Mouse (Mus musculus): ENCODE measurements around the gene Tfpi2. TPM values are rescaled to one million over a fixed set of nuclear protein-coding genes. Genes with fewer than 3 reads are reported as not detected.

Gene Tfpi2
- 1.2 and 1.4 TPM in 2 replicates for polyA plus RNA-seq (2014; fragmentation: Nextera tagmentation; extraction: Ambion mirVana)

DNA sequence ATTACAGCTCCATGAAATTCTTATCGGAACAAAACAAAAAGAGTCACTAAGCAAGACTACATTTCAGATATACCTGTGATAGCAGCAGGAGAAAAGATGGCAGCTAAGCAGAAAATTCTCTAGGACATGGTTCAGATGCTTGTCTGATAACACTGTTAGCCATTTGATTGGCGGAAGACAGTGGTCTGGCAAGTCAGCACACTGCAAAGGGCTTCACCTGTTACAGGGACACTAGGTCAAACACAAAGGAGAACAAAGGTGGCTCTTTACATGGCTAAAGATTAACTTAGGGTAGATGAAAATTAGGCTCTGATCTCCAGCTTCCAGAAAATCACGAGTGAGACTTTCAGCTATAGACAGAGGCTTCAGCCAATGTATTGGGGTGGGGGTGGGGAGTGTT, at the start of gene Tfpi2:
Gene Tfpi2 (minus strand): TSS at position 170 of the 400 bp plus-strand sequence.
- Histone ChIP-seq H3K27ac (replicated peaks; ENCODE audit: low read depth, low read length) (no peak within 1 kb of the TSS), H3K36me3 (replicated peaks; ENCODE audit: control insufficient read depth, insufficient read depth, low read depth, low read length) (no peaks in the 10 kb centered on the region), H3K27me3 (ENCODE audit: control insufficient read depth, insufficient read depth, low read length) (no peaks in the 10 kb centered on the region), H3K4me3 (ENCODE audit: low read depth, low read length) (no peak within 1 kb of the TSS), H3K9ac (replicated peaks; ENCODE audit: low read length) (no peak within 1 kb of the TSS), H3K4me1 (ENCODE audit: control insufficient read depth, insufficient read depth, low read length) (no peaks in the 10 kb centered on the region), H3K4me2 (ENCODE audit: low read depth, low read length) (no peak within 1 kb of the TSS), H3K9me3 (replicated peaks; ENCODE audit: control insufficient read depth, low read length) (no peaks in the 10 kb centered on the region)
- DNase-seq (ENCODE audit: low spot score), result no peak
- WGBS, result 79% methylated on average over 3 of the region's 3 CpGs
- no peak for ATAC-seq (replicated peaks; ENCODE audit: insufficient number of reproducible peaks, low FRiP score, low TSS enrichment, low read depth)

GRCm38 (mm10) chr6:4030956-4031355, 42.2 kb upstream of the Tfpi2 start:
- H3K4me1 ChIP-seq (ENCODE audit: control insufficient read depth, insufficient read depth, low read length), result no peaks in the 10 kb centered on the region
- ATAC-seq (replicated peaks; ENCODE audit: insufficient number of reproducible peaks, low FRiP score, low TSS enrichment, low read depth), result no peak
- no peaks in the 10 kb centered on the region for H3K27me3 ChIP-seq (ENCODE audit: control insufficient read depth, insufficient read depth, low read length)
- no peak overlapping the region for H3K4me3 ChIP-seq (ENCODE audit: low read depth, low read length)
- DNase-seq (ENCODE audit: low spot score), result no peak
- no peaks in the 10 kb centered on the region for H3K9me3 ChIP-seq (replicated peaks; ENCODE audit: control insufficient read depth, low read length)
- H3K9ac ChIP-seq (replicated peaks; ENCODE audit: low read length), result no peak overlapping the region
- no peak overlapping the region for H3K4me2 ChIP-seq (ENCODE audit: low read depth, low read length)
- WGBS, result 79% methylated on average over 3 of the region's 3 CpGs
- H3K27ac ChIP-seq (replicated peaks; ENCODE audit: low read depth, low read length), result no peak overlapping the region
- no peaks in the 10 kb centered on the region for H3K36me3 ChIP-seq (replicated peaks; ENCODE audit: control insufficient read depth, insufficient read depth, low read depth, low read length)

- ATAC-seq (replicated peaks; ENCODE audit: insufficient number of reproducible peaks, low FRiP score, low TSS enrichment, low read depth) (no peak), DNase-seq (ENCODE audit: low spot score) (no peak)
- WGBS, result 66% methylated on average over 2 of the region's 2 CpGs
- H3K27me3 ChIP-seq (ENCODE audit: control insufficient read depth, insufficient read depth, low read length), result no peaks in the 10 kb centered on the region
- no peak overlapping the region for H3K4me2 ChIP-seq (ENCODE audit: low read depth, low read length)
- H3K27ac ChIP-seq (replicated peaks; ENCODE audit: low read depth, low read length), result no peak overlapping the region
- H3K4me1 ChIP-seq (ENCODE audit: control insufficient read depth, insufficient read depth, low read length), result no peaks in the 10 kb centered on the region
- H3K9me3 ChIP-seq (replicated peaks; ENCODE audit: control insufficient read depth, low read length), result no peaks in the 10 kb centered on the region
- H3K9ac ChIP-seq (replicated peaks; ENCODE audit: low read length), result no peak overlapping the region
- H3K36me3 ChIP-seq (replicated peaks; ENCODE audit: control insufficient read depth, insufficient read depth, low read depth, low read length), result no peaks in the 10 kb centered on the region
- H3K4me3 ChIP-seq (ENCODE audit: low read depth, low read length), result no peak overlapping the region
These were observed 37.6 kb upstream of the Tfpi2 start for GRCm38 (mm10) chr6:4026367-4026766.

DNA sequence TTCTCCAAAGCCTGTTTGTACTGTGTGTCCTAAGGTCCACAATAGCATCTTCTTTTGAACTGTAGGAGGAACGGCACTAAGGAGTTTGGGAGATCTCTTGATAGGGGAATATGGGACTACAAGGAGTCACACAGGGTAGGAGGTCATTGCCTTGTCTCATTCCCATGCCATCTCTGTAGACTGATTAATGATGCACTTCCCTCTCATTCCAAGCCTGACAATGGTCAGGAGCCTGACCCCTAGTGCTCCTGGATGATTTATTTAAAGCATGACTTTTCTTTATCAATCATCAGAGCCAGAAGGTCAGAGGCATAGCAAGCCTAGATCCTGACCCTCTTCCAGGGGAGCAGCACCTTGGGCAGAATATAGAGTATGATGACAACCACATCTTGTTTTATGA, 33.9 kb upstream of the Tfpi2 start:
- Histone ChIP-seq H3K27me3 (ENCODE audit: control insufficient read depth, insufficient read depth, low read length) (no peaks in the 10 kb centered on the region), H3K9ac (replicated peaks; ENCODE audit: low read length) (no peak overlapping the region), H3K36me3 (replicated peaks; ENCODE audit: control insufficient read depth, insufficient read depth, low read depth, low read length) (no peaks in the 10 kb centered on the region), H3K27ac (replicated peaks; ENCODE audit: low read depth, low read length) (no peak overlapping the region), H3K4me3 (ENCODE audit: low read depth, low read length) (no peak overlapping the region), H3K4me1 (ENCODE audit: control insufficient read depth, insufficient read depth, low read length) (no peaks in the 10 kb centered on the region), H3K4me2 (ENCODE audit: low read depth, low read length) (no peak overlapping the region), H3K9me3 (replicated peaks; ENCODE audit: control insufficient read depth, low read length) (no peaks in the 10 kb centered on the region)
- DNase-seq (ENCODE audit: low spot score), result no peak
- no peak for ATAC-seq (replicated peaks; ENCODE audit: insufficient number of reproducible peaks, low FRiP score, low TSS enrichment, low read depth)
- WGBS, result 81% methylated on average over 1 of the region's 1 CpGs

DNA sequence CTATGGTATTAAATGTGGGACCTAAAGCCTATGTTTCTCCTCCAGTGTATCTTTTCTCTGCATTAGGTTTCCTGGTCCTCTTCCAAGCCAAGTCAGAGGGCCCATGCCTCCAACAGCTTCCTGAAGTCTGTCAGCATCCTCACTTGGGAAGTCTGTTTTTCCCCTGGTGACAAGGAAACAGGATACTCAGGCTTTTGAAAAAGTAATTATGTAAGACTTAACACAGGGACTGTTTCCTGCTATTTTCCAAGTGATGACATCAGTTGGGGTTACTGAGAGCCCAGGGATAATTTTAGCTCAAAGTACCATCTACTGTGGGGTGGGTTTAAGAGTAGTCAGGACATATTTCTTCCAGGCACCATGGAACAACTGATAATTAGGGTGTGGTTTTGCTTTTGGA, 20.8 kb upstream of the Tfpi2 start:
- no peaks in the 10 kb centered on the region for H3K36me3 ChIP-seq (replicated peaks; ENCODE audit: control insufficient read depth, insufficient read depth, low read depth, low read length)
- no peaks in the 10 kb centered on the region for H3K4me1 ChIP-seq (ENCODE audit: control insufficient read depth, insufficient read depth, low read length)
- no peak overlapping the region for H3K4me3 ChIP-seq (ENCODE audit: low read depth, low read length)
- no peaks in the 10 kb centered on the region for H3K27me3 ChIP-seq (ENCODE audit: control insufficient read depth, insufficient read depth, low read length)
- H3K9me3 ChIP-seq (replicated peaks; ENCODE audit: control insufficient read depth, low read length), result no peaks in the 10 kb centered on the region
- H3K9ac ChIP-seq (replicated peaks; ENCODE audit: low read length), result no peak overlapping the region
- ATAC-seq (replicated peaks; ENCODE audit: insufficient number of reproducible peaks, low FRiP score, low TSS enrichment, low read depth) (no peak), DNase-seq (ENCODE audit: low spot score) (no peak)
- no peak overlapping the region for H3K27ac ChIP-seq (replicated peaks; ENCODE audit: low read depth, low read length)
- no peak overlapping the region for H3K4me2 ChIP-seq (ENCODE audit: low read depth, low read length)

DNA sequence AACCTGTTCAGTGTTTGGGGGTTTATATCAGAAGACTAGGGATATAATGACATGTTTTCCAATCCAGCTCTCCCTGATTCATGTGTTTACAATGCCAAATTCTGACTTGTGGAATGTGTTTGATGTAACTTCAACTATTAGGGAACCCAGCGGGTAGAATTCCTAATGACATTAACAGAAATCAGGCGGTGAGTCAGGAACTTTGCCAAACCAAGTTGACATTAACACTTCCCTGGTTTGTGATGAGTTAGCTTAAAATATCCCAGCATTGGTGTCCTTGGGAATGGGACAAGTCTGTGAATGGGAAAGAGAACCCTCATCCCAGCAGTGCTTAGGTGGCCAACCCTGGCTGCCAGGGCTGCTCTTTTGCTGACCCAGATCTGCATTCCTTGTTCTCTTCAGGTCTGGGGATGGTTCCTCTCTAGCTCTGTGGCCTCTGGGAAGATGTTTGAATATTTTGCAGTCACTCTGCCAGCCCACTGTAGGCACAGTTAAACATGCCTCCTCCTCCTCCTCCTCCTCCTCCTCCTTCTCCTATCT, 19.9 kb upstream of the Tfpi2 start:
- no peak for ATAC-seq (replicated peaks; ENCODE audit: insufficient number of reproducible peaks, low FRiP score, low TSS enrichment, low read depth)

GRCm38 (mm10) chr6:4004808-4005207, 16.1 kb upstream of the Tfpi2 start:
- no peaks in the 10 kb centered on the region for H3K9me3 ChIP-seq (replicated peaks; ENCODE audit: control insufficient read depth, low read length)
- H3K9ac ChIP-seq (replicated peaks; ENCODE audit: low read length), result no peak overlapping the region
- ATAC-seq (replicated peaks; ENCODE audit: insufficient number of reproducible peaks, low FRiP score, low TSS enrichment, low read depth) (no peak), DNase-seq (ENCODE audit: low spot score) (no peak)
- 77% methylated on average over 2 of the region's 2 CpGs for WGBS
- no peak overlapping the region for H3K27ac ChIP-seq (replicated peaks; ENCODE audit: low read depth, low read length)
- no peaks in the 10 kb centered on the region for H3K4me1 ChIP-seq (ENCODE audit: control insufficient read depth, insufficient read depth, low read length)
- H3K4me2 ChIP-seq (ENCODE audit: low read depth, low read length), result no peak overlapping the region
- no peak overlapping the region for H3K4me3 ChIP-seq (ENCODE audit: low read depth, low read length)
- no peaks in the 10 kb centered on the region for H3K36me3 ChIP-seq (replicated peaks; ENCODE audit: control insufficient read depth, insufficient read depth, low read depth, low read length)
- no peaks in the 10 kb centered on the region for H3K27me3 ChIP-seq (ENCODE audit: control insufficient read depth, insufficient read depth, low read length)

More for the DNA sequence above, 19.9 kb upstream of the Tfpi2 start:
- no peak for DNase-seq (ENCODE audit: low spot score)
- H3K9me3 ChIP-seq (replicated peaks; ENCODE audit: control insufficient read depth, low read length), result no peaks in the 10 kb centered on the region
- H3K4me2 ChIP-seq (ENCODE audit: low read depth, low read length), result no peak overlapping the region
- no peaks in the 10 kb centered on the region for H3K4me1 ChIP-seq (ENCODE audit: control insufficient read depth, insufficient read depth, low read length)
- H3K27ac ChIP-seq (replicated peaks; ENCODE audit: low read depth, low read length), result no peak overlapping the region
- H3K9ac ChIP-seq (replicated peaks; ENCODE audit: low read length), result no peak overlapping the region
- H3K27me3 ChIP-seq (ENCODE audit: control insufficient read depth, insufficient read depth, low read length), result no peaks in the 10 kb centered on the region
- H3K4me3 ChIP-seq (ENCODE audit: low read depth, low read length), result no peak overlapping the region
- WGBS, result 75% methylated on average over 2 of the region's 2 CpGs
- no peaks in the 10 kb centered on the region for H3K36me3 ChIP-seq (replicated peaks; ENCODE audit: control insufficient read depth, insufficient read depth, low read depth, low read length)

DNA sequence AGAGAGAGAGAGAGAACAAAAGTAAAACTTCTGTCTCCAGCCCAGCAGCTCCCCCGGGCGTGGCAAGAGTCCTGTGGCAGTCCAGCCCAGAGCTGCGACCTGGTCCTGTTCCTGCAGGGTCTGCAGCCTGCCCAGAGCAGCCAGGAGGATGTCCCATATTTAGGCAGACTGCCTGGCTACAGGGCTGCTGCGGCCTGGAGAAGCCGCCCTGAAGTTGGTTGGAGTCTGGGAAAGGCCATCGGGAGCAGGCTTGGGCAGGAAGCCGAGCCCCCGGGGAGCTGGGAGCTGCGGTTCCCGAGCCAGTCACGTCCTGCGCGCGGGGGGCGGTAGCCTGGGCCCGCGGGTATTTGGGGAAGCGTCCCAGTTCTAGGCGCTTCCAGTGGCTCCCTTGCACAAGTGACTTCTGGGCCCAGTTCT, 15.2 kb upstream of the Tfpi2 start, which contains the start of gene Gng11:
Gene Gng11 (plus strand): TSS at position 15 of the 417 bp plus-strand sequence.
- H3K4me3 ChIP-seq (ENCODE audit: low read depth, low read length), result peak within 1 kb of the TSS; percentile 36
- no peaks in the 10 kb centered on the region for H3K27me3 ChIP-seq (ENCODE audit: control insufficient read depth, insufficient read depth, low read length)
- H3K9ac ChIP-seq (replicated peaks; ENCODE audit: low read length), result peak within 1 kb of the TSS; percentile 73
- ATAC-seq (replicated peaks; ENCODE audit: insufficient number of reproducible peaks, low FRiP score, low TSS enrichment, low read depth) (peak; percentile 73), DNase-seq (ENCODE audit: low spot score) (peak; percentile 58)
- H3K4me1 ChIP-seq (ENCODE audit: control insufficient read depth, insufficient read depth, low read length), result no peaks in the 10 kb centered on the region
- H3K27ac ChIP-seq (replicated peaks; ENCODE audit: low read depth, low read length), result no peak within 1 kb of the TSS; the same call in 1 of the 2 replicates
- 3% methylated on average over 19 of the region's 19 CpGs for WGBS
- H3K9me3 ChIP-seq (replicated peaks; ENCODE audit: control insufficient read depth, low read length), result no peaks in the 10 kb centered on the region
- H3K4me2 ChIP-seq (ENCODE audit: low read depth, low read length), result peak within 1 kb of the TSS; percentile 67
- no peaks in the 10 kb centered on the region for H3K36me3 ChIP-seq (replicated peaks; ENCODE audit: control insufficient read depth, insufficient read depth, low read depth, low read length)
